Mouse (Mus musculus): Measurements from ENCODE around the gene Slc4a11.
"Not testable (repeated sequence)": the region's sequence is repeated elsewhere in the genome, so short reads cannot be mapped to it uniquely, and the experiment has no call there.

The Slc4a11 gene

GRCm38 (mm10) chr2:130679899-130680298, 17.4 kb downstream of the Slc4a11 start:
- no peak for DNase-seq (ENCODE audit: low spot score in 2 of 2)

DNA sequence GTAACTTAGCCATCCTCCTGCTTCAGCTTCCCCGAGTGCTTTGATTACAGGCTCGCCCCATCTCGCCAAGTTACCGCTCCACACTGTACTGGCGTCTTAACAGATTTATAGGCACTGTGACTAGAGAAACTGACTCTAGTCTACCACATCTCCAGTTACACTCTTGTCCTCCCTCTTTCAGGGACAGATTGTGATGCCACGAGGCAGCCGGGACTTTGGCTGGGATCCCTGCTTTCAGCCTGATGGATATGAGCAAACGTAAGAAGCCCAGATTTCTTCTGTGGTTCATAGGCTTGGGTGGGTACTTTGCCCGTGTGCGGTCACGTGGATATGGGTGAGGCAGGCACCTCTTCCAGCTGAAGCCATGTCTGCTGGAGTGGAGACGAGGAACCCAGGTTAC, 18.2 kb downstream of the Slc4a11 start:
- no peak for DNase-seq (ENCODE audit: low spot score in 2 of 2)

GRCm38 (mm10) chr2:130677211-130677610, 20.1 kb downstream of the Slc4a11 start:
- no peak for DNase-seq (ENCODE audit: low spot score in 2 of 2)

- DNase-seq (ENCODE audit: low spot score in 2 of 2), result peak; percentile 77 to 78
These were observed 29.8 kb downstream of the Slc4a11 start, which contains the start of gene Itpa for GRCm38 (mm10) chr2:130667559-130667958. Gene Itpa, plus strand, starts transcription at chr2:130667610.

- DNase-seq (ENCODE audit: low spot score in 2 of 2), result peak; percentile 88 to 93
These were observed 33.1 kb downstream of the Slc4a11 start, which contains the start of gene Ddrgk1 for GRCm38 (mm10) chr2:130664102-130664701. Gene Ddrgk1, minus strand, starts transcription at chr2:130664659.

GRCm38 (mm10) chr2:130663342-130663741, 34.0 kb downstream of the Slc4a11 start:
- DNase-seq (ENCODE audit: low spot score in 2 of 2), result no peak

DNA sequence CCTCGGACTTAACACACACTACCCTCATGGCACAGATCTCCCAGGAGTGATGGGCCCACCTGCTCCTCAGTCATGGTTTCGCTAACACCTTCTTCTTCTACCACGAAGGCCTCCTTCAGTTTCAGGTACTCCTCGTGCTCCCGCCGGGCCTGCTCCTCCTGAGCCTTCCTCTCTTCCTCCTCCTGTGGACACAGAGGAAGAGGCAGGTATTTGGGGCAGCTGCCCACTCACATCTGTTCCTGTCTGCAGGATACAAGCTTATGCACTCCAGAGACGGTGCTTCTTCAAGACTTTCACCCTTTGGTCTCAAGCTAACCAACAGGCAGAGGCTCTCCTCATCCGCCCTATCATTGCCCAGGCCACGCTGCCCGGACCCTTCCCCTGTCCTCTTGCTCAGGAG, 38.8 kb downstream of the Slc4a11 start:
- no peak for DNase-seq (ENCODE audit: low spot score in 2 of 2)

DNA sequence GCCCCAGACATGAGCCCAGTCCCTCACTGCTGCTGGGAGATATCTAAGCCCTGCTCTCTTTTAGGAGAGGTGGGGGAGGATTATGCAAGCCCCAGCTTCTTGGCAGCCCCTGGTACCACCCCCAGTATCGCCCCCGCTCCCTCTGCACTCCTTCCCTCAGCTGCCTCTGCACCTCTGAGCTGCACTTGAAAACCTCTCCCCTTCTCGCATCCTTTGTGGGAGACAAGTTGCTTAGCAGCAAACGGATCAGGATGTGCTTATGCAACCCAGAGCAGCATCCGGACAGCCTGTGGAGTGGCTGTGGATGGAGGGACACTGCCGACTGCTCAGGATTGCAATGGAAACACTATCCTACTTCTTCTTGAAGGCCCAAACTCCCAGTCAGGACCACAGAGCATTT, 39.8 kb downstream of the Slc4a11 start:
- DNase-seq (ENCODE audit: low spot score in 2 of 2), result peak; percentile 57 to 76

DNA sequence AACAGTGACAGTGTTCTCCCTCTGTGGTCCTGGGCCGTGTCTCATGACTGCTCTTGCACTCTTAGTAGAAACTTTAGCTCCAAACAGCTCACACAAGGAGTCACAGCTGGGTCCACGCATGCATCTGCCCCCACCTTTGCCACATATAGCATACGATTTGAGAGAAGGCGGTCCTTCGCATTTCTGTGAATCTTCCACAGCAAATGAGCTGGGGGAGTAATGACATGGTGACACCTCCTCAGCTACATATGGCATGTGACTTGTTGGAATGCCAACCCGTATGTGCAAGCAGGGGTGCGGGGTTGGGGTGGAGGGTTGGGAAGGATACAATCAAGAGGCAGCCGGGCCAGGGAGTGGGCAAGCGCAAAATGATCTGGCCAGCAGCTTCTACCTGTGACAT, 40.8 kb downstream of the Slc4a11 start:
- DNase-seq (ENCODE audit: low spot score in 2 of 2), result no peak

DNA sequence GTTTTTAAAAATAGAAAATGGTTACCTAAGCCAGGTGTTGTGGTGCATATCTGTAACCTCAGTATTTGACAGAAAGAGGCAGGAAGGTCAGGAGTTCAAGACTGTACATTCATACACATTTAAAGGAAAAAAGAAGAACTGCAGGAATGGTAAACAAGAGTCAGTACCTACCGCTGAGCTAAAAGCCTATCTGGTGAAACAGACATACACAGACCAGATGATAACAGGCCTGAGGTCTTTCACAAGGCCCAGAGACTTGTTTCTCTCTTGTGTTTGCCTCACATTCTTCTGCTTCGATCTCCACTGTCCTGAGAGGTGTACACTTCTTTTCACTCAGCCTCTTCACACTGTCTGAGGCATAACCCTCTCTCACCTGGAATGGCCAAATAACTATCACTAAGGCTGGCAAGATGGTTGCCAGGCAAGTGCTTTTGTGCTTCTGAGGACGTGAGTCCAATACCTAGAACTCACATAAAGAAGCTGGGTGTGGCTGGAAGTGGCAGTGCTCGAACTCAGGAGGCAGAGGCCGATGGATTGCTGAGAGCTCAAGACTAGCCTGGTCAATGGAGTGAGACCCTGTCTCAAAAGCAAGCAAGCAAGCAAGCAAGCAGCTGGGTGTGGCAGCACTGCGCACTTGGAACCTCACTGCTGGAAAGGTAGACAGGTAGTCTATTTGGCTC, 41.5 kb downstream of the Slc4a11 start:
- DNase-seq (ENCODE audit: low spot score in 2 of 2), result no peak

- no peak for DNase-seq (ENCODE audit: low spot score in 2 of 2)
These were observed 43.6 kb downstream of the Slc4a11 start for GRCm38 (mm10) chr2:130653760-130654159.

DNA sequence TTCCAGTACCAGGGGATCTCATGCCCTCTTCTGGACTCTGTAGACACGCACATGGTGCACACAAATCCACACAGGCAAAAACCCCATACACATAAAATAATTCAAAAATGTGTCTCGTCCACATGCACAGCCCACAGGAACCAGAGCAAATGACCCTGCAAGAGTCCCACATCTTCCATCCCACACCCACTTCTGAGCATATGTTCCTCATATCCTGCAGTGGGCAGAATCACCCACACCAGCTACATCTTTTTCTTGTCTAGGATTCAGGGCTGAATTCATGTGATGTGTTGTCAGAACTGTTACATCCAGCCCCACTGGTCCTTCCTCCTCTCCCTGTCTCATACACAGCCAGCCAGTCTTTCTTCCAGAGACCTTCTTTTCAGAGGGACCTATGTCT, 44.0 kb downstream of the Slc4a11 start:
- no peak for DNase-seq (ENCODE audit: low spot score in 2 of 2)

DNA sequence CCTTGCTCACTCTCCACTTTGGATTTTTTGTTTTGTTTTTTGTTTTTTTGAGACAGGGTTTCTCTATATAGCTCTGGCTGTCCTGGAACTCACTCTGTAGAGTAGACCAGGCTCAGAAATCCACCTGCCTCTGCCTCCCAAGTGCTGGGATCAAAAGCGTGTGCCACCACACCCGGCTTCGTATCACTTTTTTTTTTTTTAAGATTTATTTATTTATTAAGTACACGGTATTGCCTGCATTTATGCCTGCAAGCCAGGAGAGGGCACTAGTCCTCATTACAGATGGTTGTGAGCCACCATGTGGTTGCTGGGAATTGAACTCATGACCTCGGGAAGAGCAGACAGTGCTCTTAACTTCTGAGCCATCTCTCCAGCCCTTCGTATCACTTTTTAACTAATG, 48.3 kb downstream of the Slc4a11 start:
- not testable (repeated sequence) for DNase-seq (ENCODE audit: low spot score in 2 of 2)

DNA sequence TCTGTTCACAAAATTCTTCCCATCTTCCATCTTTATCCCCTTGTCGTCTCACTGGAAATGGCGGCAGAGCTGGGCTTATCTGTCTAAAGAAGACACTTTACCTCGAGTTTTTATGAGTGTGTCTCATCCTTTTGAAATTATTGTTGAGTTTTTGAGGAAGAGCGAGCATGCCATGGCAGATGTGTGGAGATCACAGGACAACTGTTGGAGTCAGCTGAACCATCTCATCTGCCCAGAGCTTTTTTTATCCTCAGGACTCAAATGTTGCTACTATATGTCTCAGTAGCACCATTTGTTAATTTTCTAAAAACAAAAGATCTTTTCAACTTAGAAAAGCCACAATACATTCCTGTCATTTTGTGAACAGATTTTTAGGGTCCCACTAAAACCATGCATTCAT, 52.1 kb downstream of the Slc4a11 start:
- no peak for DNase-seq (ENCODE audit: low spot score in 2 of 2)

DNA sequence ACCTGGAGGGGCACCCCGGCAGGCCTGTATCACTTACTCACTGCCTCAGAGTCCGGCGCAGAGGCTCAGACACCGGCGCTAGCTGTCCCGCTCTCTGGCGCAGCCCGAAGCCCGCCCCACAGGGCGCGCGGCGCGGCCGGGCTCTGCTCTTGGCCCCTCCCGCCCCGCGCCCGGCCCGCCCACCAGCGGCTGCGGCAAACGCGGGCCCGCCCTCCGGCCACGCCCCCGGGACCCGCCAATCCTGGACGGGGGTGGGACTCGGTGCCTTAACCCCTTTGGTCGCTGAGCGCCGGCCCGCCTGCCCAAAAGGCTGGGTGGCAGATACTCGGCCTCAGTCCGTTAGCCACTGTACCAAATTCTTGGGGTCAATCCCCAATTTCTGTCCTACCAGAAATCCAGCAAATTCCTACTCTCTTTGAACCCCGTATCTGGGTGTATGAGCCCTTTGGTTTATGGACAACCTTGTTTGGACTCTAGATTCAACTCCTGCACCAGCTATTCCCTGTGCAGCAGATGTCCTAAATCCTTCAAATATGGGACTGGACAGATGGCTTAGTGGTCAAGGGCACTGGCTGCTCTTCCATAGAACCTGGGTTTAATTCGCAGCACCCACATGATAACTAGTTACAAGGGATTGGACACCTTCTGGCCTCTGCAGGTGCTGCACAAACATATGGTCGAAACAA, 54.5 kb downstream of the Slc4a11 start, which contains the start of gene Lzts3:
Gene Lzts3, minus strand, starts transcription at position 120 of the 686 bp plus-strand sequence.
- peak; percentile 77 to 85 for DNase-seq (ENCODE audit: low spot score in 2 of 2)

- DNase-seq (ENCODE audit: low spot score in 2 of 2), result no peak
These were observed 55.1 kb downstream of the Slc4a11 start for GRCm38 (mm10) chr2:130642197-130642660.

- no peak for DNase-seq (ENCODE audit: low spot score in 2 of 2)
These were observed 55.8 kb downstream of the Slc4a11 start for GRCm38 (mm10) chr2:130641351-130642025.

- no peak for DNase-seq (ENCODE audit: low spot score in 2 of 2)
These were observed 58.0 kb downstream of the Slc4a11 start for GRCm38 (mm10) chr2:130639276-130639675.

- no peak for DNase-seq (ENCODE audit: low spot score in 2 of 2)
These were observed 59.2 kb downstream of the Slc4a11 start for GRCm38 (mm10) chr2:130638101-130638611.

GRCm38 (mm10) chr2:130635847-130636246, 61.5 kb downstream of the Slc4a11 start:
- no peak for DNase-seq (ENCODE audit: low spot score in 2 of 2)

DNA sequence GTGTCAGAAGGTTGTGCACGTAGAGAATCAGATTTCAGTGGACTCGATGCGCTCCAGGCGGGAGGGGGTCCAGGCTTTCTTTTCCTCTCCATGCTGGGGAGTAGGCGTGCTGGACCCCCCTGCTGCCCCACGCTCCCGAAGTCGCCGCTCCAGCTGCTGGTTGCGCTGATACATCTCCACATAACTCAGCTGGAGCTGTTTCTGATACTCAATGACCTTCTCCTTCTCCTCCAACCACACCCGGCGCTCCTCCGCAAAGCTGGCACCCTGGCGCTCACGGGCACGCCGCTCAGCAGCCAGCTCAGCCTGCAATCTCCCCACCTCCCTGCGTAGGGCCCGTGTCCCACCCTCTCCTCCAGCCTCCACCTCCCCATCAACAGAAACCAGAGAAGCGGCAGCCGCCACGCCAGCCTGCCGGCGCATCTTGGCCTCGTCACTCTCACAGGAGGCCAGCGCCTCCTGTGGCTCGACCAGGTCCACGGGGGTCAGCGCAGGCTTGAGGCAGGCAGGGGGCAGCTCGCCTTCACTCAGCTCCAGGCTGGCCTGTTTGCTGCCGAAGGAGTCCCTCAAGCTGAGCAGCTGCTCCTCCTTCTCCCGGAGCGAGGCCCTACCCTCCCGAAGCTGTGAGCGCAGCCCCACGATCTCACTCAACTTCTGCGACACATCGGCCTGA, 62.4 kb downstream of the Slc4a11 start:
- no peak for DNase-seq (ENCODE audit: low spot score in 2 of 2)

All from frontal cortex, postnatal 14 days (tissue).